Mouse (Mus musculus): Measurements from ENCODE around the gene Gm20388. TPM values are rescaled to one million over a fixed set of nuclear protein-coding genes. Genes with fewer than 3 reads are reported as not detected.

Gene Gm20388
- polyA plus RNA-seq, 1 experiment from 2014 or later, result not detected

DNA sequence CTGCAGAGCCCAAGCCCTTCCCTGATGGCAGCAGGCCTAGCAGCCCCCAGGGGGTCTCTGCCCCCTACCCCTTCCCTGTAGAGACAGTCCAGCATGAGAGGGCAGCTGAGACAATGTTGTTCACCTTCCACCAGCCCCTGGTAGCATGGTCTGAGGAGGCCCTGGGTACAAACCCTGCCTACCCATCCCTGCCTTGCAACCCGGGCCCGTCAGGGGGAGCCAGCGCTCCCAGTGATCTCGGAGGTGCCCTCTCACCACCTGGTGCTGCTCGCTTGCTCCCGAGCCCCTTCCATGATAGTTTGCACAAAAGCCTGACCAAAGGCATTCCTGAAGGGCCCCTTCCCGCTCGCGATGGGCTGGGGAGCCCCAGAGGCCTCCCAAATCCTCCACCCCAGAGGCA is 2350.1 kb downstream of the Gm20388 start:
- H3K9me3 ChIP-seq (ENCODE audit: control insufficient read depth, low read length), result no peaks in the 10 kb centered on the region
- no peak for ATAC-seq (ENCODE audit: low FRiP score, low TSS enrichment)
- no peaks in the 10 kb centered on the region for H3K36me3 ChIP-seq (ENCODE audit: control insufficient read depth, insufficient read depth, low read length)
- no peaks in the 10 kb centered on the region for H3K4me1 ChIP-seq (ENCODE audit: control insufficient read depth, insufficient read depth, low read length)
- H3K27ac ChIP-seq (ENCODE audit: low read depth, low read length), result no peak overlapping the region
- 57% methylated on average over 9 of the region's 9 CpGs for WGBS
- H3K9ac ChIP-seq (ENCODE audit: low read depth, low read length), result no peak overlapping the region
- no peaks in the 10 kb centered on the region for H3K27me3 ChIP-seq (ENCODE audit: control insufficient read depth, insufficient read depth, low read length)
- no peak overlapping the region for H3K4me3 ChIP-seq (ENCODE audit: low read length)
- H3K4me2 ChIP-seq (replicated peaks; ENCODE audit: low read depth, low read length), result no peak overlapping the region

DNA sequence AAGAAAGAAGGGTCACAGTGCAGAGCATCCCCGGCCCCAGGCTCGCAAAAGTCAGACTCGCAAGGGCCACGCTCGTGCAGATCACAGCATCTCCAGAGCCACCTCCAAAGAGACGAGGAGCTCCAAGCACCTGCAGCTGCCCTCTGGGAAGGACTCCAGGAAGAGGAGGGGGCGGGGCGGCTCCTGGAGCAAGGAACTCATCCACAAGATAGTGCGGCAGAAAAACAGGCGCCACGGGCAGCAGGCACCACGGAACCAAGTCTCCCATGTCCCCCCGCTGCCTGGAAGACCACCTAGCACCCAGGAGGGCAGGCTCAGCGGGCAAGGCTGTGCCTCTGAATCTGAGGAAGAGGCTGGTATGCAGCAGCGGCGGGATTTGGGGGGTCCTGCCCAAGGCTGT is 2352.2 kb downstream of the Gm20388 start:
- H3K4me2 ChIP-seq (replicated peaks; ENCODE audit: low read depth, low read length), result no peak overlapping the region
- no peak overlapping the region for H3K27ac ChIP-seq (ENCODE audit: low read depth, low read length)
- no peak overlapping the region for H3K9ac ChIP-seq (ENCODE audit: low read depth, low read length)
- no peak for ATAC-seq (ENCODE audit: low FRiP score, low TSS enrichment)
- H3K9me3 ChIP-seq (ENCODE audit: control insufficient read depth, low read length), result no peaks in the 10 kb centered on the region
- H3K4me1 ChIP-seq (ENCODE audit: control insufficient read depth, insufficient read depth, low read length), result no peaks in the 10 kb centered on the region
- no peaks in the 10 kb centered on the region for H3K36me3 ChIP-seq (ENCODE audit: control insufficient read depth, insufficient read depth, low read length)
- H3K27me3 ChIP-seq (ENCODE audit: control insufficient read depth, insufficient read depth, low read length), result no peaks in the 10 kb centered on the region
- H3K4me3 ChIP-seq (ENCODE audit: low read length), result no peak overlapping the region
- 73% methylated on average over 16 of the region's 16 CpGs for WGBS

DNA sequence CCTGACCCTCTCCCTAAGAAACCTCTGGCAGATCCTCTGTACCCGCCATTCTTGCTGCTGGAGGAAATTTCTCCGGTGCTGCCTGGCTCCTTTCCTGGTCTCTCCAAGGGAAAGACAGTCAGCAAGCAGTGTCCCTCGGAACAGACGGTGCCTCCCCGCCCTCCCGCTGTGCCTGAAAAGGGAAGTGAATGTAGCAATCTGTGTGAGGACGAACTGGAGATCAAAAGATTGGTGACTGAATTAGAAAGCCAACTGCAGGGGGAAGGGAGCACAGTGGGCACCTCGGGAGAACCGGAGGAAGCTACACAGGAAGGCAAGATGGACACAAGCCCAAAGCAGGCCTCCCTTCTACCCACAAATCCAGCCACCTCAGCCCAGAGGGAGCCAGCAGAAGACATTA is 2353.6 kb downstream of the Gm20388 start:
- no peaks in the 10 kb centered on the region for H3K4me1 ChIP-seq (ENCODE audit: control insufficient read depth, insufficient read depth, low read length)
- H3K4me3 ChIP-seq (ENCODE audit: low read length), result no peak overlapping the region
- H3K9ac ChIP-seq (ENCODE audit: low read depth, low read length), result no peak overlapping the region
- 36% methylated on average over 9 of the region's 9 CpGs for WGBS
- H3K36me3 ChIP-seq (ENCODE audit: control insufficient read depth, insufficient read depth, low read length), result no peaks in the 10 kb centered on the region
- no peak for ATAC-seq (ENCODE audit: low FRiP score, low TSS enrichment)
- no peaks in the 10 kb centered on the region for H3K9me3 ChIP-seq (ENCODE audit: control insufficient read depth, low read length)
- no peak overlapping the region for H3K4me2 ChIP-seq (replicated peaks; ENCODE audit: low read depth, low read length)
- H3K27ac ChIP-seq (ENCODE audit: low read depth, low read length), result no peak overlapping the region
- no peaks in the 10 kb centered on the region for H3K27me3 ChIP-seq (ENCODE audit: control insufficient read depth, insufficient read depth, low read length)

DNA sequence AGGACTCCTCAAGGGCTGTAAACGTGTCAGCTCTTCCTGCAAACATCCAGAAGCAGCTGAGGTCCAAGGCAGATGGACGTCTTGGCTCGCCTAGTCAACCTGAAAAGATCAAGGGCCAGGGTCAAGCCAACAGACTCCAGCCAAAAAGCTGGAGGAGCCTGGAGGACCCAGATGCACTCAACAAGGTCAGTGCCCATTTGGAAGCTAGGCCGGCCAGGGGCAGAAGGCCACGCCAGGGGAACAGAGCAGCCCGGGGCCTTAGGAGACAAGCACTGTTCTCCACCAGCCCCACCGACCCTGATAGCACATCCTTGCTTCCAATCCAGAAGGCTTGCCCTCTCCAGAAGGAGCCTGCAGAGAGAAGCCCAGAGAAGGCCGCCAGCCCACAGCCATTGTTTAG is 2354.9 kb downstream of the Gm20388 start:
- ATAC-seq (ENCODE audit: low FRiP score, low TSS enrichment), result no peak
- Histone ChIP-seq H3K4me1 (ENCODE audit: control insufficient read depth, insufficient read depth, low read length) (no peaks in the 10 kb centered on the region), H3K9ac (ENCODE audit: low read depth, low read length) (no peak overlapping the region), H3K36me3 (ENCODE audit: control insufficient read depth, insufficient read depth, low read length) (no peaks in the 10 kb centered on the region), H3K4me2 (replicated peaks; ENCODE audit: low read depth, low read length) (no peak overlapping the region), H3K4me3 (ENCODE audit: low read length) (no peak overlapping the region), H3K9me3 (ENCODE audit: control insufficient read depth, low read length) (no peaks in the 10 kb centered on the region), H3K27ac (ENCODE audit: low read depth, low read length) (no peak overlapping the region), H3K27me3 (ENCODE audit: control insufficient read depth, insufficient read depth, low read length) (peaks cover under 1% of the 10 kb centered on the region; the same call in 1 of the 2 replicates)
- 65% methylated on average over 8 of the region's 8 CpGs for WGBS

DNA sequence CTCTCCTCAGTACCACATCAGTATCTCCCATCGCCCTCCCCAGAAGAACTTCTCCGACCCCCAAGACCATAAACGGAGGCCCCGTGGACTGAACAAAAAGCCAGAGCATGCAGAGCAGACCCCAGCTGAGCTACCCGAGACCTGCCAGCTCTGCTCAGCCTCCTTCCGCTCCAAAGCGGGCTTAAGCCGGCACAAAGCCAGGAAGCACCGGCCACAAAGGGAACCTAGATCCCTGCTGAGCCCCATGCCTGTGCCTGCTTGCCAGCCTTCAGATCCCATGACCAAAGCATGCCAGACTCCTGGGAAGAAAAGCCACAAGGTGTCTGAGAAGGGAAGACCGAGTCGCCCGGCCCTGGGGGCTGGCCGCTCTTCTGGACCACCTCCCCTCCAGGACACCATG is 2356.2 kb downstream of the Gm20388 start:
- no peaks in the 10 kb centered on the region for H3K4me1 ChIP-seq (ENCODE audit: control insufficient read depth, insufficient read depth, low read length)
- no peak overlapping the region for H3K4me2 ChIP-seq (replicated peaks; ENCODE audit: low read depth, low read length)
- no peak for ATAC-seq (ENCODE audit: low FRiP score, low TSS enrichment)
- H3K27ac ChIP-seq (ENCODE audit: low read depth, low read length), result no peak overlapping the region
- WGBS, result 66% methylated on average over 13 of the region's 13 CpGs
- H3K36me3 ChIP-seq (ENCODE audit: control insufficient read depth, insufficient read depth, low read length), result no peaks in the 10 kb centered on the region
- no peak overlapping the region for H3K9ac ChIP-seq (ENCODE audit: low read depth, low read length)
- no peak overlapping the region for H3K4me3 ChIP-seq (ENCODE audit: low read length)
- H3K9me3 ChIP-seq (ENCODE audit: control insufficient read depth, low read length), result no peaks in the 10 kb centered on the region
- peaks cover 4% of the 10 kb centered on the region; the same call in 1 of the 2 replicates for H3K27me3 ChIP-seq (ENCODE audit: control insufficient read depth, insufficient read depth, low read length)

DNA sequence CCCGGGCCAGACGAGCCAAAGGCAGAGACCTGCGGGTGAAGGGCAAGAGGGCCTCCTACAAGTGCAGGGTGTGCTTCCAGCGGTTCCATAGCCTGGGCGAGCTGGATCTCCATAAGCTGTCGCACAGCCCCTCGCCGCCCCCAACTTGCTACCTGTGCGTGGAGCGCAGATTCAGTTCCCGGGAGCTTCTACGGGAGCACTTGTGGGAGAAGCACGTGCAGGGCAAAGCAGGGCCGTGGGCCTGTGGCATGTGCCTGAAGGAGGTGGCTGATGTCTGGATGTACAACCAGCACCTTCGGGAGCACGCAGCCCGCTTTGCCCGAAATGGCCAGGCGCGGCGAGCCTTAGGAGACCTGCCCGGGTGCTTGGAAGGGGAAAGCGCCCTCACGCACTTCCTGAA is 2358.2 kb downstream of the Gm20388 start:
- no peak for ATAC-seq (ENCODE audit: low FRiP score, low TSS enrichment)
- Histone ChIP-seq H3K4me2 (replicated peaks; ENCODE audit: low read depth, low read length) (peak overlapping the region; percentile 55), H3K4me3 (ENCODE audit: low read length) (peak overlapping the region; percentile 39), H3K9me3 (ENCODE audit: control insufficient read depth, low read length) (no peaks in the 10 kb centered on the region), H3K27me3 (ENCODE audit: control insufficient read depth, insufficient read depth, low read length) (peaks cover 4% of the 10 kb centered on the region; the same call in 1 of the 2 replicates), H3K36me3 (ENCODE audit: control insufficient read depth, insufficient read depth, low read length) (no peaks in the 10 kb centered on the region), H3K4me1 (ENCODE audit: control insufficient read depth, insufficient read depth, low read length) (no peaks in the 10 kb centered on the region; the same call in 1 of the 2 replicates), H3K27ac (ENCODE audit: low read depth, low read length) (no peak overlapping the region), H3K9ac (ENCODE audit: low read depth, low read length) (peak overlapping the region; percentile 37)
- WGBS, result 61% methylated on average over 24 of the region's 24 CpGs

DNA sequence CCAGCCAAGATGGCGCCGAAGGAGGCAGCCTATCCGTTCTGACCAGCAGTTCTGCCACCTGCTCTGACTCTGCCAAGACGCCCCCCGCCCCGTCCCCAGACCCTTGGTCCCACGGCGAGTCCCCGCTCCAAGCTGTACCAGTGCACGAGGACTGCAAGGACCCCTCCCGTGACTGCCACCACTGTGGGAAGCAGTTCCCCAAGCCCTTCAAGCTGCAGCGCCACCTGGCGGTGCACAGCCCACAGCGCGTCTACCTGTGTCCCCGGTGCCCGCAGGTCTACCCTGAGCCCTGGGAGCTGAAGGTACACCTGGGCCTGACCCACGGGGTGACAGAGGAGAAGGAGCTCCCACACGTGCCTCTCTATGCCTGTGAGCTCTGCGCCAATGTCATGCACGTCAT is 2358.8 kb downstream of the Gm20388 start:
- peak overlapping the region; percentile 55 for H3K4me2 ChIP-seq (replicated peaks; ENCODE audit: low read depth, low read length)
- peaks cover 4% of the 10 kb centered on the region; the same call in 1 of the 2 replicates for H3K27me3 ChIP-seq (ENCODE audit: control insufficient read depth, insufficient read depth, low read length)
- peak overlapping the region; percentile 37 for H3K9ac ChIP-seq (ENCODE audit: low read depth, low read length)
- H3K36me3 ChIP-seq (ENCODE audit: control insufficient read depth, insufficient read depth, low read length), result no peaks in the 10 kb centered on the region
- H3K27ac ChIP-seq (ENCODE audit: low read depth, low read length), result no peak overlapping the region
- 8% methylated on average over 21 of the region's 21 CpGs for WGBS
- peak; percentile 53; the same call in 1 of the 2 replicates for ATAC-seq (ENCODE audit: low FRiP score, low TSS enrichment)
- H3K4me1 ChIP-seq (ENCODE audit: control insufficient read depth, insufficient read depth, low read length), result no peaks in the 10 kb centered on the region; the same call in 1 of the 2 replicates
- peak overlapping the region; percentile 39 for H3K4me3 ChIP-seq (ENCODE audit: low read length)
- H3K9me3 ChIP-seq (ENCODE audit: control insufficient read depth, low read length), result no peaks in the 10 kb centered on the region

DNA sequence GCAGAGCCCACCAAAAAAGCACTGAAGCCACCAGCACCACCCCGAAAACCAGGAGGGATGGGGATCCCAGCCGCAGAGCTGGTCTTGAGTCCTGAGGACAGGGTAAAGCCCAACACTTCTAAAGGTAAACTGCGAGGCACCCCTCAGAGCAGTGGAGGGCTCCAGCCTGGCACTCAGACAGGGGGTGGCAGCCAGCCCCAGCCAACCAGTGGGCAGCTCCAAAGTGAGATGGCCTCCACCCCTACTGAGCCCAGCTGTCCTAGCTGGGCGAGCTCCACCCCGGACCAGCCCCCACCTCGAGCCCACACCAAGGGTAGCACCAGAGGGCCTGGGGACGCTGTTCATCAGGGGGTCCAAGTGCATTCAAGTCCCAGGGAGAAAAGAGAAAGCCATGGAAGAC is 2359.9 kb downstream of the Gm20388 start:
- peaks cover 4% of the 10 kb centered on the region; the same call in 1 of the 2 replicates for H3K27me3 ChIP-seq (ENCODE audit: control insufficient read depth, insufficient read depth, low read length)
- no peaks in the 10 kb centered on the region for H3K36me3 ChIP-seq (ENCODE audit: control insufficient read depth, insufficient read depth, low read length)
- no peaks in the 10 kb centered on the region; the same call in 1 of the 2 replicates for H3K4me1 ChIP-seq (ENCODE audit: control insufficient read depth, insufficient read depth, low read length)
- H3K4me2 ChIP-seq (replicated peaks; ENCODE audit: low read depth, low read length), result no peak overlapping the region
- H3K9me3 ChIP-seq (ENCODE audit: control insufficient read depth, low read length), result no peaks in the 10 kb centered on the region
- no peak overlapping the region for H3K27ac ChIP-seq (ENCODE audit: low read depth, low read length)
- no peak overlapping the region for H3K9ac ChIP-seq (ENCODE audit: low read depth, low read length)
- H3K4me3 ChIP-seq (ENCODE audit: low read length), result no peak overlapping the region
- ATAC-seq (ENCODE audit: low FRiP score, low TSS enrichment), result no peak
- WGBS, result 84% methylated on average over 7 of the region's 7 CpGs

DNA sequence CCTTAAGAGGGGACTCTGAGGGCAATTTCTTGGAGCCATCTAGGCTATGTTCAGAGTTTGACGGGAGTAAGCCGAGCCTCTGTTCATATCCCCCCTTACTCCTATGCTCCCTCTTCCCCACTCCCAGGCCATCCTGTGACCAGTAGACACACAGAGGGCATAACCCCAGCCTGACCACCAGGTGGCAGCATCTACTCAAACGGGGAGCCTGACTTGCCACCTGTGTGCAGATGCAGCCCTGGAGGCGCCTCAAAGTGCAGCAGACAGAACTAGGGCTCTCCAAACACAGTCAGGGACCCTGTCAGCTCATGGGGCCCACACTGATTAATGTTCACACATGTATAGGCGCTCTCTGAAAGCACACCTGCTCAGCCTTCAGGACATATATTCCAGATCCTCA is 2362.5 kb downstream of the Gm20388 start:
- Histone ChIP-seq H3K27me3 (ENCODE audit: control insufficient read depth, insufficient read depth, low read length) (peaks cover 4% of the 10 kb centered on the region; the same call in 1 of the 2 replicates), H3K4me1 (ENCODE audit: control insufficient read depth, insufficient read depth, low read length) (peaks cover 6% of the 10 kb centered on the region), H3K27ac (ENCODE audit: low read depth, low read length) (no peak overlapping the region), H3K9ac (ENCODE audit: low read depth, low read length) (no peak overlapping the region), H3K4me3 (ENCODE audit: low read length) (no peak overlapping the region), H3K4me2 (replicated peaks; ENCODE audit: low read depth, low read length) (no peak overlapping the region), H3K36me3 (ENCODE audit: control insufficient read depth, insufficient read depth, low read length) (no peaks in the 10 kb centered on the region), H3K9me3 (ENCODE audit: control insufficient read depth, low read length) (no peaks in the 10 kb centered on the region)
- peak; percentile 66 for ATAC-seq (ENCODE audit: low FRiP score, low TSS enrichment)
- 3% methylated on average over 5 of the region's 5 CpGs for WGBS
